Mouse (Mus musculus) cerebellum, adult 11-12 months (tissue): ENCODE data around the gene Olfr1410.

Source experiments
- DNase-seq: peaks from one replicate; pipeline ENCODE4 v3.0.0; 2022

Olfr1410 gene

GRCm38 (mm10) chr1:92605482-92605881, at the start of gene Olfr1410:
Olfr1410 (plus strand) TSS chr1:92605782.
- no peak for DNase-seq

- no peak for DNase-seq
Observed at GRCm38 (mm10) chr1:92571022-92571421, 34.6 kb upstream of the Olfr1410 start, which contains the start of gene Olfr1413. Olfr1413 (plus strand) TSS chr1:92571322.

- DNase-seq, result no peak
Observed at GRCm38 (mm10) chr1:92585479-92585878, 20.1 kb upstream of the Olfr1410 start, which contains the start of gene Olfr1412. Olfr1412 (plus strand) TSS chr1:92585779.

GRCm38 (mm10) chr1:92594111-92594510, 11.5 kb upstream of the Olfr1410 start, which contains the start of gene Olfr1411:
Olfr1411 (plus strand) TSS chr1:92594411.
- no peak for DNase-seq

- no peak for DNase-seq
Observed at GRCm38 (mm10) chr1:92596019-92596418, 9.6 kb upstream of the Olfr1410 start.

GRCm38 (mm10) chr1:92607711-92608110, 2.1 kb downstream of the Olfr1410 start:
- DNase-seq, result no peak

DNA sequence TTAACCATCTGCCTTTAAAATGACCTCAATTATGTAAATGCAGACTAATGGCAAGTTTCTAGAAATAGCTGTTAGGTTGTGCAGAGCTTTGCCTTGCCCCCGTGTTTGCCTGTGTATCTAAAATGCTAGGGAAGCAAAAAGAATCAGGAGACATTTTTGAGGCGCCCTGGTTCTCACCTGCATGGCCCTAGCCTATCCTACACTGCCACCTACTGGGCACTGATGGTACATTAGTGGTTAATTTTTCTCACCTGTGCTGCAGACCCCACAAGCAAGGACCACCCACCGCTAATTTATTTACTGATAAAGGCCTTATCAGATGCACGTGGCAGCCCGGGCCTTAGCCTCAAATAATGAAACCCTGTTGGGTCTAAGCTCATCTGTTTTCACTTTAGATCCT, 5.4 kb downstream of the Olfr1410 start:
- DNase-seq, result peak; percentile 34

- no peak for DNase-seq
Observed at GRCm38 (mm10) chr1:92613175-92613574, 7.6 kb downstream of the Olfr1410 start.

DNA sequence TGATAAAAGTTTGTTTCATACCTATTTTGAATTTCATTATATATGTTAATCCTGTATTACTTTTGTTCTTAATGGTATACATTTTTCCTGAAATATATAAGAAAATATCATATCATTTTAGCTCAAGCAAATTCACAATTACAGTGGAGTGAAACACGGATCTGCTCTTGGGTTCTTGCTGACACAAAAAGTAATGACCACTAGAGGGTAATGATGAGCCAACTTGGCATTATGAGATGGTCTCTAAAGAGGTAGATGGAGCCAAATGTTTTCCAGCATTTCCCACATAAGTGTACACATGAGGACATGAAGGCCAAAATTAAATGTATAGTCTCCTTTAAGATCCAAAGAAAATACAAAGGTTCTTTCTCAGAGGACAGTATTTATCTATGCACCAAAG, 8.9 kb downstream of the Olfr1410 start:
- DNase-seq, result no peak

- no peak for DNase-seq
Observed at GRCm38 (mm10) chr1:92616046-92616445, 10.5 kb downstream of the Olfr1410 start.

- DNase-seq, result no peak
Observed at GRCm38 (mm10) chr1:92617488-92617887, 11.9 kb downstream of the Olfr1410 start, which contains the start of gene Olfr12. Olfr12 (plus strand) TSS chr1:92617788.

- DNase-seq, result no peak
Observed at GRCm38 (mm10) chr1:92618360-92618759, 12.8 kb downstream of the Olfr1410 start.

DNA sequence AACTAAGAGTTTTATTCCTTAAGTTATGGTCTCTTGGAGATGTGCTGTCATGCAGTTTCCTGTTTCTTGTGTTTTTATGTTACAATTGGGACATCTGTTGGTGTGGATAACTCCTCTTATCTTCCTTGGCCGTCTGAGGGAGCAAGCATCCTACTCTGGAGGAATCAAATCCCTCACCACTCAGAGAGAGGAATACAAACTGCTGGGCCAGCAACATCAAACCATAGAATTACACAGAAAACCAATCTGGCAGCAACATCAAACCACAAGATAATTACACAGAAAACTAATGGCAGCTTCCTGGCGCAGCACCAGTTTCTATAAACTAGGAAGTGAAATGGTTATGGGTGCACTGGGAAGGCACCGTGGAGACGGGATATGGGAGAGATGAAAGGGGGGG, 22.6 kb downstream of the Olfr1410 start:
- DNase-seq, result no peak

- no peak for DNase-seq
Observed at GRCm38 (mm10) chr1:92632196-92632595, 26.6 kb downstream of the Olfr1410 start.

- DNase-seq, result no peak
Observed at GRCm38 (mm10) chr1:92632948-92633347, 27.4 kb downstream of the Olfr1410 start.

DNA sequence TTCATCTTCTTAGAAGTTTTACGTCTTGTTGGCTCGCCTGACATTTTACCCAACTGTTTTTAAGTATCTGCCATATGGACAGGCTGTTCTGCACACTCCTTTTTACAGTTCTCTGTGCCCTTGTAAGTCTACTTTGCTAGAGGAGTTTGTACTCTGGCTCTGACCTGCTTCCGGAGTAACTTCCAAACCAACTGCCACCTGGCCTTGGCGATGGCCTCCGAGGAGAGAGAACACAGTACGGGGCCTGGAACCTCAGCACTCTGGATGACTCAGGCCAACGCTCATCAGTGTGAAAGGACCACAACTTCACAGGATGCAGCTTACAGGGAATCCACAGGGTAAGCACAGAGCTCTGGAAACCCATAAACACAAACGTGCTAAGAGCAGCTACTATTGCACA, 28.1 kb downstream of the Olfr1410 start:
- no peak for DNase-seq

DNA sequence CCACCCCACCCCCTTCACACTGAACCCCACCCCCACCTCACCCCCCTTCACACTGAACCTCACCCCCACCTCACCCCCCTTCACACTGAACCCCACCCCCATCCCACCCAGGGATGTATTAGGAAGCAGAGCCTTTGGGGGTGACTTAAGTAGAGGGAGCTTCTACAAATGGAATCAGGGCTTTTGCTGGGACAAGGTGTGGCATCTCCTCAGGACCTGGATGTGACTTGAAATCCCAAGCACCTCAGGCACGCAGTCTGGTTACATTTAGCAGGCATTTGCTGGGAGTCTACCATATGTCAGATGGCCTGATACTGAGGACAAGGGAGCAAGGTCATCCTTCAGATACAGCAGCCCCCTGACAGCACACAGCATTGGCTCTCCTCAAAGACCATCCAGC, 29.0 kb downstream of the Olfr1410 start:
- no peak for DNase-seq

- peak; percentile 18 for DNase-seq
Observed at GRCm38 (mm10) chr1:92634976-92635599, 29.5 kb downstream of the Olfr1410 start.

GRCm38 (mm10) chr1:92636015-92636414, 30.4 kb downstream of the Olfr1410 start:
- DNase-seq, result no peak

- DNase-seq, result no peak
Observed at GRCm38 (mm10) chr1:92636676-92637075, 31.1 kb downstream of the Olfr1410 start.

- DNase-seq, result no peak
Observed at GRCm38 (mm10) chr1:92637501-92638172, 32.1 kb downstream of the Olfr1410 start.

DNA sequence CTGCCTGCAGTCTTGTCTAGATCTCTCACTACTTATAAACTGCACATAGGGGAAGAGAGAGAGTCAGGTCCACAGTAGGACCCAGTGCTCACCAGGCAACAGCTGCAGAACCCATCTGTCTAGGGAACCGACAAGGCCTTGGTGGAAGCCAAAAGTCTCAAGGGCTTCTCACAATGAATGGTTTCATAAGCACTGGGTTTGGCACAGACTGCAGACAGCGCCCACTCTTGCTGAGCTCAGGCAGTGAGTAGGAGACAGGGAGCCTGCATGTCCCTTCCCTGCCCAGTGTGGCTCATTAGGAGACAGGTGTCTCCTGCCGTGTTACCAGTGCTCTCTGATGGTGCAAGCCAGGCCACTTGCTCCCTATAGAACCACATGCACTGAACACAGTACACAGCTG, 32.6 kb downstream of the Olfr1410 start:
- DNase-seq, result no peak

GRCm38 (mm10) chr1:92638736-92639135, 33.2 kb downstream of the Olfr1410 start:
- DNase-seq, result no peak

DNA sequence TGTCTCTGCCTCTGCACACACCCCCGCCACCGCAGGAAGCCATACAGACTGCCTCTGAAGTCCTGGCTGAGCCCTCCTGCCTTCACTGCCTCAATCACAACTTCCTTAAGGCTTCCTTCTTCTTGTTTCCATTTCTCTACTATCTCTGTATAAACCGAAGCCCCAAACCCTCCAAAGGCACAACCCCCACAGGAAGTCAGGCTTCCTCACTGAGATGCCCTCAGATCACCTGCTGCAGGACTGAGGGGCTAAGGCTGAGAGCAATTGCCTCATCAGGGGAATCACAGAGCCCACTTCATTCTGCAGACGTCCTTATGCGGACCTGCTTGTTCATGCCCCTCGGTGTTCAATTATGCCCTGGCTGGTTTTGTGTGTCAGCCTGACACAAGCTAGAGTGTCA, 34.8 kb downstream of the Olfr1410 start:
- no peak for DNase-seq
